Mouse (Mus musculus) small intestine, adult 2 months (tissue): ENCODE measurements around the gene Ascc3.

Experiments used
- CTCF ChIP-seq: fragments of 200-500 bp; IDR thresholded peaks from 2 replicates; pipeline ENCODE4 v1.5.1; 2012; ENCODE audit warnings: low read depth, mild to moderate bottlenecking, control low read depth, inconsistent platforms, low read length, moderate library complexity, mixed read lengths; ENCODE audit not compliant: insufficient replicate concordance, insufficient read length; ENCODE audit errors: extremely low read depth
- POLR2A ChIP-seq: fragments of 200-500 bp; IDR thresholded peaks from 2 replicates; pipeline ENCODE4 v1.6.1; 2012; ENCODE audit warnings: low read depth, mild to moderate bottlenecking, control low read depth, inconsistent platforms, low read length, moderate library complexity

GRCm38 (mm10) chr10:50671517-50671916, 79.0 kb downstream of the Ascc3 start:
- no peak for TF ChIP-seq POLR2A
- no peak for TF ChIP-seq CTCF
